8 mouse cellular contexts compared by ENCODE assay signal in genomic region chr3:137623581-137624362, GRCm38 (mm10). TPM values are rescaled to one million over a fixed set of nuclear protein-coding genes. Genes with fewer than 3 reads are reported as not detected.
DNase-seq lines count a peak whose midpoint lies in the region; ATAC-seq and TF ChIP-seq lines count a peak whose summit lies in the region.

No protein-coding gene starts in this region.

- H3K27me3 ChIP-seq in embryonic facial prominence, embryonic 10.5 days (replicated peaks; ENCODE audit: low read depth, poor library complexity, severe bottlenecking), result peaks cover 46% of the 10 kb centered on the region
- H3K27me3 ChIP-seq in lung, embryonic 14.5 days (ENCODE audit: insufficient read depth, low read length), result peaks cover 5% of the 10 kb centered on the region; the same call in 1 of the 2 replicates

- H3K36me3 ChIP-seq in embryonic facial prominence, embryonic 10.5 days (replicated peaks), result no peaks in the 10 kb centered on the region; the same call in 1 of the 2 replicates
- no peaks in the 10 kb centered on the region for H3K36me3 ChIP-seq in lung, embryonic 14.5 days (ENCODE audit: insufficient read depth)

- H3K27ac ChIP-seq in embryonic facial prominence, embryonic 10.5 days (replicated peaks), result peak overlapping the region; percentile 79
- no peak overlapping the region for H3K27ac ChIP-seq in lung, embryonic 14.5 days (ENCODE audit: low read depth)

- under 1% methylated on average over 47 of the region's 47 CpGs for WGBS in embryonic facial prominence, embryonic 10.5 days
- under 1% methylated on average over 47 of the region's 47 CpGs for WGBS in lung, embryonic 14.5 days

- H3K9me3 ChIP-seq in embryonic facial prominence, embryonic 10.5 days, result no peaks in the 10 kb centered on the region
- H3K9me3 ChIP-seq in lung, embryonic 14.5 days (ENCODE audit: low read depth, low read length), result no peaks in the 10 kb centered on the region

- H3K4me2 ChIP-seq in lung, embryonic 14.5 days, result peak overlapping the region; percentile 92

- ATAC-seq in lung, embryonic 14.5 days (ENCODE audit: insufficient read depth), result peak; percentile 99
- ATAC-seq in neutrophil, adult 5-6 weeks (ENCODE audit: extremely low read depth, insufficient number of reproducible peaks, low FRiP score, poor library complexity, severe bottlenecking), result 0 out of 2 replicates have a peak, but pooled peaks have one; percentile 26

- H3K4me3 ChIP-seq in embryonic facial prominence, embryonic 10.5 days, result peak overlapping the region; percentile 67
- peak overlapping the region; percentile 55 for H3K4me3 ChIP-seq in lung, embryonic 14.5 days (ENCODE audit: low read depth, low read length)

- H3K4me1 ChIP-seq in embryonic facial prominence, embryonic 10.5 days, result peaks cover 17% of the 10 kb centered on the region
- no peaks in the 10 kb centered on the region; the same call in 1 of the 2 replicates for H3K4me1 ChIP-seq in lung, embryonic 14.5 days (ENCODE audit: insufficient read depth)

- H3K9ac ChIP-seq in lung, embryonic 14.5 days, result peak overlapping the region; percentile 48

- TF ChIP-seq CTCF in lung, embryonic 14.5 days (IDR thresholded peaks at IDR 0.05; ENCODE audit: low read depth), result no peak

- peak; percentile 52 for DNase-seq in 3134 (ENCODE audit: extremely low read depth, insufficient read length, low spot score)
- peak; percentile 55 for DNase-seq in WW6 (ENCODE audit: low read depth, low spot score)
- DNase-seq in embryonic facial prominence, embryonic 10.5 days (ENCODE audit: low spot score), result peak; percentile 85
- peak; percentile 65 to 66 for DNase-seq in heart, adult 9 months (ENCODE audit: low spot score in 2 of 2)
- DNase-seq in kidney, adult 8-10 months, result peak; percentile 71 to 75
- DNase-seq in lung, embryonic 14.5 days, result peak; percentile 77
- DNase-seq in urinary bladder, postnatal 36 days (ENCODE audit: low spot score in 2 of 2), result peak; percentile 26 to 36

RNA-seq across cellular contexts. Expression of gene Ddit4l, which starts 2.4 kb away (rescaled TPM):
- 6.7 and 11.2 TPM in 2 replicates for polyA plus RNA-seq in embryonic facial prominence, embryonic 10.5 days (2016; fragmentation: Nextera tagmentation; extraction: Ambion mirVana)
- polyA plus RNA-seq in lung, embryonic 14.5 days (2014; fragmentation: Nextera tagmentation; extraction: Ambion mirVana), result 7.9 and 10.3 TPM in 2 replicates
- total RNA-seq in neutrophil, adult 5-6 weeks (2017), result 0.23 TPM in 1 of 2 replicates, not detected in the other

RNA-seq across cellular contexts. Expression of gene Gm21962, which starts 47.6 kb away (rescaled TPM):
- polyA plus RNA-seq in embryonic facial prominence, embryonic 10.5 days (2016; fragmentation: Nextera tagmentation; extraction: Ambion mirVana), result not detected in 2 replicates
- polyA plus RNA-seq in lung, embryonic 14.5 days (2014; fragmentation: Nextera tagmentation; extraction: Ambion mirVana), result not detected in 2 replicates
- total RNA-seq in neutrophil, adult 5-6 weeks (2017), result 0.98 TPM in 1 of 2 replicates, not detected in the other

Comparison
In these comparisons a context has a peak if more than half of its experiments do, and no peak if none do; other contexts are left out.
1. DNase-seq: peak in every context shown above with its lines; median percentile 85 in embryonic facial prominence, embryonic 10.5 days; 77 in lung, embryonic 14.5 days; 73 in kidney, adult 8-10 months; 66 in heart, adult 9 months; 55 in WW6; 52 in 3134; 31 in urinary bladder, postnatal 36 days.